Comparison of ENCODE assay signal across 18 mouse cellular contexts in genomic region chr19:44874186-44874898, GRCm38 (mm10). TPM values are rescaled to one million over a fixed set of nuclear protein-coding genes. Genes with fewer than 3 reads are reported as not detected.
DNase-seq lines count a peak whose midpoint lies in the region; ATAC-seq and TF ChIP-seq lines count a peak whose summit lies in the region.
"Had no signal": no experiment of that assay in that cellular context is flagged by ENCODE, and none has a peak within 500 bp of the region (broad histone marks: within the 10 kb centered on the region; RNA-seq: fewer than 3 reads in every experiment).

No protein-coding gene starts in this region.

- 0 out of 2 replicates have a peak overlapping the region, but pooled peaks have one; percentile 9 for H3K4me2 ChIP-seq in hindbrain, embryonic 15.5 days
- H3K4me2 ChIP-seq in hindbrain, embryonic 12.5 days (replicated peaks) = no peak overlapping the region
- no peak overlapping the region for H3K4me2 ChIP-seq in neural tube, embryonic 13.5 days
- H3K4me2 ChIP-seq in hindbrain, postnatal 0 days (ENCODE audit: low read depth, low read length) = no peak overlapping the region
- no peak overlapping the region for H3K4me2 ChIP-seq in neural tube, embryonic 15.5 days
- H3K4me2 ChIP-seq: forebrain, embryonic 12.5 days; limb, embryonic 12.5 days; liver, embryonic 13.5 days; lung, embryonic 15.5 days had no signal

- H3K9me3 ChIP-seq in hindbrain, embryonic 15.5 days = no peaks in the 10 kb centered on the region
- H3K9me3 ChIP-seq in hindbrain, embryonic 12.5 days (replicated peaks) = no peaks in the 10 kb centered on the region
- no peaks in the 10 kb centered on the region for H3K9me3 ChIP-seq in neural tube, embryonic 13.5 days
- H3K9me3 ChIP-seq in hindbrain, postnatal 0 days (ENCODE audit: low read length) = no peaks in the 10 kb centered on the region
- H3K9me3 ChIP-seq in neural tube, embryonic 15.5 days (replicated peaks) = no peaks in the 10 kb centered on the region
- H3K9me3 ChIP-seq: forebrain, embryonic 12.5 days; G1E; limb, embryonic 12.5 days; liver, embryonic 13.5 days; lung, embryonic 15.5 days had no signal

- no peaks in the 10 kb centered on the region for H3K36me3 ChIP-seq in hindbrain, embryonic 15.5 days
- no peaks in the 10 kb centered on the region for H3K36me3 ChIP-seq in hindbrain, embryonic 12.5 days
- H3K36me3 ChIP-seq in neural tube, embryonic 13.5 days = no peaks in the 10 kb centered on the region
- H3K36me3 ChIP-seq in hindbrain, postnatal 0 days (ENCODE audit: insufficient read depth, low read length) = no peaks in the 10 kb centered on the region
- H3K36me3 ChIP-seq in neural tube, embryonic 15.5 days = no peaks in the 10 kb centered on the region
- H3K36me3 ChIP-seq: forebrain, embryonic 12.5 days; G1E; limb, embryonic 12.5 days; liver, embryonic 13.5 days; lung, embryonic 15.5 days had no signal

- TF ChIP-seq CTCF in hindbrain, postnatal 0 days (IDR thresholded peaks at IDR 0.05; ENCODE audit: low read depth) = no peak

- DNase-seq in neural tube, embryonic 10.5 days (ENCODE audit: extremely low spot score, low spot score) = no peak
- peak; percentile 23 for DNase-seq in hindbrain, postnatal 0 days (ENCODE audit: low spot score)
- no peak for DNase-seq in lung, postnatal 10 days
- DNase-seq: cerebellum, adult 11 months; cerebellum, postnatal 14 days; kidney, adult 11 months; liver, embryonic 13.5 days had no signal

- H3K27me3 ChIP-seq in hindbrain, embryonic 15.5 days = no peaks in the 10 kb centered on the region
- H3K27me3 ChIP-seq in hindbrain, embryonic 12.5 days = peaks cover 3% of the 10 kb centered on the region; the same call in 1 of the 2 replicates
- H3K27me3 ChIP-seq in neural tube, embryonic 13.5 days = peaks cover 11% of the 10 kb centered on the region
- no peaks in the 10 kb centered on the region for H3K27me3 ChIP-seq in hindbrain, postnatal 0 days (ENCODE audit: insufficient read depth, low read length)
- H3K27me3 ChIP-seq in neural tube, embryonic 15.5 days (replicated peaks) = peaks cover 5% of the 10 kb centered on the region; the same call in 1 of the 2 replicates

- ATAC-seq in hindbrain, embryonic 15.5 days (ENCODE audit: low FRiP score, low read depth) = peak; percentile 54; the same call in 1 of the 2 replicates
- ATAC-seq in hindbrain, embryonic 12.5 days (ENCODE audit: low FRiP score) = no peak
- ATAC-seq in neural tube, embryonic 13.5 days (ENCODE audit: low read depth) = peak; percentile 78
- ATAC-seq in hindbrain, postnatal 0 days = peak; percentile 61
- peak; percentile 72 for ATAC-seq in neural tube, embryonic 15.5 days (ENCODE audit: low FRiP score)
- ATAC-seq: CD4-positive, CD25-positive, alpha-beta regulatory T cell, adult 4 months had no signal

- H3K4me1 ChIP-seq in hindbrain, embryonic 15.5 days (replicated peaks) = peaks cover 12% of the 10 kb centered on the region
- no peaks in the 10 kb centered on the region; the same call in 1 of the 2 replicates for H3K4me1 ChIP-seq in hindbrain, embryonic 12.5 days
- peaks cover 21% of the 10 kb centered on the region for H3K4me1 ChIP-seq in neural tube, embryonic 13.5 days (replicated peaks)
- no peaks in the 10 kb centered on the region for H3K4me1 ChIP-seq in hindbrain, postnatal 0 days (ENCODE audit: insufficient read depth, low read length)
- H3K4me1 ChIP-seq in neural tube, embryonic 15.5 days = peaks cover 10% of the 10 kb centered on the region
- H3K4me1 ChIP-seq: limb, embryonic 12.5 days; liver, embryonic 13.5 days; lung, embryonic 15.5 days had no signal

- peak overlapping the region; percentile 55 for H3K27ac ChIP-seq in hindbrain, embryonic 15.5 days (replicated peaks)
- H3K27ac ChIP-seq in hindbrain, embryonic 12.5 days = no peak overlapping the region
- peak overlapping the region; percentile 80 for H3K27ac ChIP-seq in neural tube, embryonic 13.5 days (replicated peaks)
- H3K27ac ChIP-seq in hindbrain, postnatal 0 days = no peak overlapping the region
- peak overlapping the region; percentile 51 for H3K27ac ChIP-seq in neural tube, embryonic 15.5 days (replicated peaks)
- H3K27ac ChIP-seq: forebrain, embryonic 12.5 days; kidney, postnatal 0 days; limb, embryonic 12.5 days; liver, embryonic 13.5 days; lung, embryonic 15.5 days; stomach, postnatal 0 days had no signal

- no peak overlapping the region for H3K9ac ChIP-seq in hindbrain, embryonic 15.5 days
- no peak overlapping the region for H3K9ac ChIP-seq in hindbrain, embryonic 12.5 days
- H3K9ac ChIP-seq in neural tube, embryonic 13.5 days = no peak overlapping the region
- no peak overlapping the region for H3K9ac ChIP-seq in hindbrain, postnatal 0 days (replicated peaks; ENCODE audit: low read length)
- no peak overlapping the region for H3K9ac ChIP-seq in neural tube, embryonic 15.5 days (replicated peaks)
- H3K9ac ChIP-seq: forebrain, embryonic 12.5 days; limb, embryonic 12.5 days; liver, embryonic 13.5 days; lung, embryonic 15.5 days had no signal

- H3K4me3 ChIP-seq in hindbrain, embryonic 15.5 days = no peak overlapping the region
- no peak overlapping the region for H3K4me3 ChIP-seq in hindbrain, embryonic 12.5 days
- no peak overlapping the region for H3K4me3 ChIP-seq in neural tube, embryonic 13.5 days
- no peak overlapping the region for H3K4me3 ChIP-seq in hindbrain, postnatal 0 days (ENCODE audit: low read length)
- H3K4me3 ChIP-seq in neural tube, embryonic 15.5 days (replicated peaks) = no peak overlapping the region
- H3K4me3 ChIP-seq: forebrain, embryonic 12.5 days; limb, embryonic 12.5 days; liver, embryonic 13.5 days; lung, embryonic 15.5 days had no signal

- WGBS in hindbrain, embryonic 15.5 days = 57% methylated on average over 15 of the region's 15 CpGs
- WGBS in hindbrain, embryonic 12.5 days = 66% methylated on average over 15 of the region's 15 CpGs
- WGBS in neural tube, embryonic 13.5 days = 52% methylated on average over 15 of the region's 15 CpGs
- 57% methylated on average over 15 of the region's 15 CpGs for WGBS in hindbrain, postnatal 0 days
- WGBS in neural tube, embryonic 15.5 days = 45% methylated on average over 15 of the region's 15 CpGs

RNA-seq across cellular contexts. Expression of gene Slf2, which starts 56.6 kb away (rescaled TPM):
- polyA plus RNA-seq in hindbrain, embryonic 15.5 days (2015; fragmentation: Nextera tagmentation; extraction: Ambion mirVana) = 28.3 and 29.3 TPM in 2 replicates
- 41.1 and 41.2 TPM in 2 replicates for polyA plus RNA-seq in hindbrain, embryonic 12.5 days (2016; fragmentation: Nextera tagmentation; extraction: Ambion mirVana)
- polyA plus RNA-seq in neural tube, embryonic 13.5 days (2015; fragmentation: Nextera tagmentation; extraction: Ambion mirVana) = 25.2 and 31.4 TPM in 2 replicates
- total RNA-seq in hindbrain, postnatal 0 days (2014; rRNA removed) = 24.6 and 25.0 TPM in 2 replicates
- 18.3 and 22.3 TPM in 2 replicates for polyA plus RNA-seq in hindbrain, postnatal 0 days (2015; fragmentation: Nextera tagmentation; extraction: Ambion mirVana)
- polyA plus RNA-seq in neural tube, embryonic 15.5 days (2015; fragmentation: Nextera tagmentation; extraction: Ambion mirVana) = 28.4 and 28.7 TPM in 2 replicates

Comparison
In these comparisons a context has a peak if more than half of its experiments do, and no peak if none do; other contexts are left out.
1. H3K27ac ChIP-seq: peak in hindbrain, embryonic 15.5 days (single experiment), neural tube, embryonic 13.5 days (single experiment) and neural tube, embryonic 15.5 days (single experiment); none in hindbrain, embryonic 12.5 days (single experiment) and hindbrain, postnatal 0 days (single experiment).